Mouse (Mus musculus): Measurements from ENCODE around the gene Map4k4. TPM values are rescaled to one million over a fixed set of nuclear protein-coding genes. Genes with fewer than 3 reads are reported as not detected.
A peak's percentile ranks its signal among the peaks of the same experiment; 100 is the strongest.

Gene Map4k4
- total RNA-seq, 2 experiments from 2014 or later, result 19.2 to 42.5 TPM

DNA sequence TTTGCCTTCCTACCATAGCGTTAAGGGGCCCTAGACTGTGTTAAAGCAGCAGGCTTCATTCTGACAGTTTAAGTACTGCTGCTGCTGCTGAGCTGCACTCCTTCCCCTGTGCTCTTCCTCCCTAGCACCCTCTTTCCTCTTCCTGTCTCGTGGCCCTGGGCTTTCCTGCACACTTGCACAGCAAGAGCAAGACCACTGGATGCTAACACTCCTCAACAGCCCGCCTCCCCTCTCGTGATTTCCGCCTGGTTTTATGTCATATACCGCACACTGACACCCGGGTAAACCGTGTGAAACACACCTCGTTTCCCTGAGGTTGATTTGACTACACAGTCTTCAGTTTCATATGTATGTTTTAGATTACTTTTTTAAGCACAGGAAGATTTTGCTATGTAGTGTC, 86.1 kb downstream of the Map4k4 start:
- ATAC-seq (replicated peaks; ENCODE audit: poor library complexity), result peak; percentile 46; the same call in 1 of the 2 replicates

DNA sequence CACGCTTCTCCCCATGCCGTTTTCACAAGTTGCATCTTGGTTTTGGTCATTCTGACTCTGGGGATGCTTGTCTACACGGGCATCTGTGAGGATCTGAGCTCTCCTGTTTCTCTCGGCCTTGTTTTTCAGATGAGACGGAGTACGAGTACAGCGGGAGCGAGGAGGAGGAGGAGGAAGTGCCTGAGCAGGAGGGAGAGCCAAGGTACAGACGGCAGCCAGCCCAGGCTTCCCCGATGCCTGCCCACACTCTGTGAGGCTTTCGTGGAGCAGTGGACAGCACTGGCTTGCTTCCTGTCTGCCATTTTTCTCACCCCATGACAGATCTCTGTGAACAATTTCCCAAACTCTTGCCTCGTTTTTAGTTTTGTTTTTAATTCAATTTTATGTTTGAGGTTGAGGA, 88.1 kb downstream of the Map4k4 start:
- ATAC-seq (replicated peaks; ENCODE audit: poor library complexity), result no peak

GRCm38 (mm10) chr1:39990041-39990440, 89.3 kb downstream of the Map4k4 start:
- ATAC-seq (replicated peaks; ENCODE audit: poor library complexity), result no peak

GRCm38 (mm10) chr1:39993921-39994320, 93.2 kb downstream of the Map4k4 start:
- no peak for ATAC-seq (replicated peaks; ENCODE audit: poor library complexity)

DNA sequence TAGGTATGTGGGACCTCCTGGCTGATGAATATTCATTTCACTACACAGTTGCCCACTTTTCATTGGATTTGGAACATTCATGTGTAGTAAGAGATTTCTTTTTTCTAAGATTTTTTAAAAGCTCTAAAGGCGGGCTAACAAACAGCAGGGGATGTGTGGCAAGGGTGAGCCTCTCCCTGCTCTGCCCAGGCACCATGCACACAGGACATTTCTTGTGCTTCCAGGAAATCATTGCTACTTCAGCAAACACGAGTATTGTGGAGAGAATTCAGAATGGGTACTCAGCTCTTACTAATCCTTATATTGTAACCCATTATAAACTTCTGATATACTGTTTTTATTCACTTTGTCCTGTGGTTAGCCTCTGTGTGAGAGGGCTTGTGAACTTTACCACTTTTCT, 94.9 kb downstream of the Map4k4 start:
- ATAC-seq (replicated peaks; ENCODE audit: poor library complexity), result no peak

DNA sequence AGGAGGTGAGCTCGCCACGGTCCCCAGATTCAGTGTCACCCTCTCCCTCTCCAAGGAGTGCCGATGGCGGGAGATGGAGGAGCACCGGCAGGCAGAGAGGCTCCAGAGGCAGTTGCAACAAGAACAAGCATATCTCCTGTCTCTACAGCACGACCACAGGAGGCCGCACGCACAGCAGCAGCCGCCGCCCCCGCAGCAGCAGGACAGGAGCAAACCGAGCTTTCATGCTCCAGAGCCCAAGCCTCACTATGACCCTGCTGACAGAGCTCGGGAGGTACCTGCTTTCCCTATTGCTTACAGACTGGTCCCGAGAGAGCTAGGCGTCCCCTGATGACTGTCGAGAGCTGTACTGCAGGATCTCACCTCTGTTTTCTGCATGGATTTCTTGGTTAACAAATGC, 99.8 kb downstream of the Map4k4 start:
- ATAC-seq (replicated peaks; ENCODE audit: poor library complexity), result no peak

DNA sequence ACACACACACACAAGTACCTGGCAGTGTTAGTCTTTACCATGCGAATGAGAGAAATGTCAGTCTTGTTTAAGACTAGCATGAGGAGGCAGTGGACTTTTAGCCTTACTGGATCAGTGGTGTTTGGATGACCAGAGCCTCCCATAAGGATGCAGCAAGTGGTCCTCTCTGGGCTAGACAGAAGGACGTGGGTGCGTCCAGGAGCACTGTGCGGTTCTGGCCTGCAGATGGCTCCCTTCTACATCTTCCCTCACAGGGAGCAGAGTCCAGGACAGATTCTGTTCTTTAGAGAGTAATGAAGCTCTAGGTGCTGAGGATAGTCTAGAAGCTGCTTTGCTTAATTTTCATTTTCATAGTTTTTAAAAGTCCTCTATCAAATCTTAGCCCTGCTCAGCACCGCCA, 100.2 kb downstream of the Map4k4 start:
- ATAC-seq (replicated peaks; ENCODE audit: poor library complexity), result peak; percentile 78

DNA sequence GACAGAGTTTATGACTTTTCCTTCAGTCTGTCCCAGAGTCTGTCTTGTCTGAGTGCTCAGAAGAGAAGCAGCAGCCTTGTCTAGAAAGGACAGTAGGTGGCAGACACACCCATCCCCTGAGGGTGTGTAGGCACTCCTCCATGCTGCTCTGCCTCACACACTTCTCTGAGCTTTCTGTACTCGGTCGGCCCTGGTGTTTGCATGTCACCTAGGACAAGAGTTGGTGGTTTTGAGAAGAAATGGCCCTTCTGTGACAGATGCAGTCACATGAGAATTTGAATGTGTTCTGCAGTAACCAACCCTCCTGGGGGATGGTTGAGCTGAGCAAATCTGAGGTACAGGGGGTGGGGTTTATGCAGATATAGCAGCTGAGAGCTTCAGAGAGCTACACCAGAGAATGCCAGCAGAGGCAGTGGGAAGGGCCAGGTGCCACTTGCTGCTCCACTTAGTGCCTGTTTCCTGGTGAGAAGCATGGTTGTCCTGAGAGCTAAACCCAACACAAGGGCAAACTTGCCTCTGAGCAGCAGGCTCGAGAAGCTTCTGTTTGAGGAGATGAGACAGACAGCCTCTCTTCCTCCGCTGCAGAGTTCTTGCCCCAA, 101.5 kb downstream of the Map4k4 start:
- peak; percentile 70 for ATAC-seq (replicated peaks; ENCODE audit: poor library complexity)

- no peak for ATAC-seq (replicated peaks; ENCODE audit: poor library complexity)
Measured at GRCm38 (mm10) chr1:40006043-40006651, 105.4 kb downstream of the Map4k4 start.

DNA sequence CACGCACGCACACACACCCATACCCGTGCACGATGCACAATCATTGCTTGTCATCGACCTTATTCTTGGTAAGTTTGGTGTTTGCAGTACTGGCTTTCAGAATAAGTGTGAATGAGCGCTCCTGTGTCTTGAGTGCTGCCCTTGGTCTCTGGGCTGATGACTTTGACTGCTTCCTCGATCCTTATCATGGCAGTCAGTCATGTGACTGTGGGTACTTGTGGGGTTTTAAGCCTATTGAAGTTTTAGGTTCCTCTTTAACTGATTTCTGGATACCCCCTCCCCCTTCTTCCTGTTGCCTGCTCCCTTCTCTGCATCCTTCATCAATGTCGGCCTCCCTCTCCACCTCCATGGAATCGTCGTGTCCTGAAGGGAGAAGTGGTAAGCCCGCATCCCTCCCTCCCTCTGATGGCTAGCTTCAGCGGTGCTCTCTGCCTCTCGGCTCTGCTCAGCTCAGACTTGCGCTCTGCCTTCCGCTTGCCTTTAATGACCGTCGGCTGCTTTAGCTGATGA, 107.3 kb downstream of the Map4k4 start:
- ATAC-seq (replicated peaks; ENCODE audit: poor library complexity), result peak; percentile 65

GRCm38 (mm10) chr1:40012696-40013095, 112.0 kb downstream of the Map4k4 start:
- ATAC-seq (replicated peaks; ENCODE audit: poor library complexity), result no peak

- no peak for ATAC-seq (replicated peaks; ENCODE audit: poor library complexity)
Measured at GRCm38 (mm10) chr1:40015066-40015678, 114.5 kb downstream of the Map4k4 start.

DNA sequence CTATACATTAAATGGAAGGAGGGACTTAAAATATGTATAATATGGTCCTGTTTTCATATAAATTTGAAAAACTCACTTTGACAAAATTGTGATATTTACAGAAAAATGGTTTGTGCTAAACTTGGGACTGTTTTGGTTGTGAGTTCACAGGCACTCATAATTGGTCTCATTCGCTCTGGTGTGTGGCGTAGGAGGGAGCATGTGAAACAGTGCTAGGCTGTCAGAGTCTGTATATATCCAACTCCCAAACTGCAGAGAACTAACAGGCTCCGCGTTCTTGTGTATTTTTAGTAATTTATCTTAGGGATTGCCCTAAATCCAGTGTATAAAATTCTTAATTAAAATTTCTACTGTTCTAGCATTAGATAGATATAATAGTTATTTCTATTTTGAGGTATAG, 120.9 kb downstream of the Map4k4 start:
- no peak for ATAC-seq (replicated peaks; ENCODE audit: poor library complexity)

GRCm38 (mm10) chr1:40022472-40023135, 121.9 kb downstream of the Map4k4 start:
- ATAC-seq (replicated peaks; ENCODE audit: poor library complexity), result peak; percentile 80

DNA sequence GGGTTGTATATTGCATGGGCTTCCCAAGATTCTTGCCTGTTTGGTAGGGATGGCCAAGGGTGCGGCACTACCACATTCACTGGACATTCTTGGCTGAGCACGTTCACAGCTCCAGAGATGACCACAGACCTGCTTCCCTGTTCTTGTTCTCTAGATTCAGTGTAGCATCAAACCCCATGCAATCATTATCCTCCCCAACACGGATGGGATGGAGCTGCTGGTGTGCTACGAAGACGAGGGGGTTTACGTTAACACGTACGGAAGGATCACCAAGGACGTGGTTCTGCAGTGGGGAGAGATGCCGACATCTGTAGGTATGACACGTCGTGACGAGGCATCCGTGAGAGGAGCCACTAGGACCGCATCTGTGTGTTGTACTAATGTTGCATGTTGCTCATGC, 122.5 kb downstream of the Map4k4 start:
- ATAC-seq (replicated peaks; ENCODE audit: poor library complexity), result no peak

DNA sequence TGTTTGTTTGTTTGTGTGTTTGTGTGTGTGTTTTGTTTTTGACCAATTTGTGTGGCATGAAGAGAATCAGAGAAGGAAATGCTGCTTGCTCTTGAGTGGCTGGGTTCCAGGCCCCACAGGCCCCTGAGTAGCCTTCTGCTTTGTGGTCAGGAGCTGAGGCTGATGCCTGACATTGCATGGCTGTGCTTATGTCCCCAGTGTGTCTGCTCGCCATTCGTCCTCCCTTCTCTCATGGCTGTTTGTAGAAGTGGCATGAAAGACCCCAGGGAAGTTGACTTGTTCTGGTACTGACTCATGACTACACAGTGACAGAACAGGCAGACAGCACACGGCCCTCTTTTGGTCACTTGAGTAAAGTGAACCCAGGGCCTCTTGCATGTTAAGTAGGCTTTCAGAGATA, 123.0 kb downstream of the Map4k4 start:
- no peak for ATAC-seq (replicated peaks; ENCODE audit: poor library complexity)

GRCm38 (mm10) chr1:40024554-40025320, 124.0 kb downstream of the Map4k4 start:
- ATAC-seq (replicated peaks; ENCODE audit: poor library complexity), result no peak

GRCm38 (mm10) chr1:40025416-40025815, 124.7 kb downstream of the Map4k4 start:
- no peak for ATAC-seq (replicated peaks; ENCODE audit: poor library complexity)

- ATAC-seq (replicated peaks; ENCODE audit: poor library complexity), result no peak
Measured at GRCm38 (mm10) chr1:40027116-40027620, 126.5 kb downstream of the Map4k4 start.

GRCm38 (mm10) chr1:40028207-40028998, 127.7 kb downstream of the Map4k4 start:
- ATAC-seq (replicated peaks; ENCODE audit: poor library complexity), result no peak

All from megakaryocyte progenitor cell, adult 5-6 weeks (primary cell).